Mouse (Mus musculus): Measurements from ENCODE around the gene Olfr785. TPM values are rescaled to one million over a fixed set of nuclear protein-coding genes. Genes with fewer than 3 reads are reported as not detected.
"Not testable (repeated sequence)": the region's sequence is repeated elsewhere in the genome, so short reads cannot be mapped to it uniquely, and the experiment has no call there.

Olfr785 gene
- not detected in 2 replicates for polyA plus RNA-seq (2014; fragmentation: Nextera tagmentation; extraction: Ambion mirVana)

GRCm38 (mm10) chr10:129405126-129405525 is at the start of gene Olfr785:
Gene Olfr785 (plus strand): TSS chr10:129405426.
- WGBS: 79% methylated on average over 2 of the region's 2 CpGs
- Histone ChIP-seq H3K9me3 (ENCODE audit: control insufficient read depth, low read length) (no peaks in the 10 kb centered on the region), H3K4me3 (replicated peaks; ENCODE audit: low read depth, low read length) (no peak within 1 kb of the TSS), H3K27ac (replicated peaks; ENCODE audit: low read depth, low read length) (no peak within 1 kb of the TSS), H3K27me3 (ENCODE audit: control insufficient read depth, insufficient read depth, low read length) (no peaks in the 10 kb centered on the region), H3K4me2 (ENCODE audit: low read length) (no peak within 1 kb of the TSS), H3K4me1 (ENCODE audit: control insufficient read depth, insufficient read depth, low read length) (no peaks in the 10 kb centered on the region), H3K36me3 (ENCODE audit: control insufficient read depth, insufficient read depth, low read length) (no peaks in the 10 kb centered on the region), H3K9ac (replicated peaks; ENCODE audit: low read length) (no peak within 1 kb of the TSS)
- ATAC-seq (ENCODE audit: low FRiP score, low TSS enrichment) (no peak), DNase-seq (no peak)

GRCm38 (mm10) chr10:129356496-129356895 is 48.7 kb upstream of the Olfr785 start:
- ATAC-seq (ENCODE audit: low FRiP score, low TSS enrichment); H3K4me2 ChIP-seq (ENCODE audit: low read length); H3K27me3 ChIP-seq (ENCODE audit: control insufficient read depth, insufficient read depth, low read length); H3K9me3 ChIP-seq (ENCODE audit: control insufficient read depth, low read length); H3K4me3 ChIP-seq (replicated peaks; ENCODE audit: low read depth, low read length); H3K36me3 ChIP-seq (ENCODE audit: control insufficient read depth, insufficient read depth, low read length); H3K27ac ChIP-seq (replicated peaks; ENCODE audit: low read depth, low read length); DNase-seq; H3K4me1 ChIP-seq (ENCODE audit: control insufficient read depth, insufficient read depth, low read length); H3K9ac ChIP-seq (replicated peaks; ENCODE audit: low read length): not testable (repeated sequence)
- 80% methylated on average over 4 of the region's 4 CpGs for WGBS

GRCm38 (mm10) chr10:129357307-129357706 is 47.9 kb upstream of the Olfr785 start:
- DNase-seq (no peak), ATAC-seq (ENCODE audit: low FRiP score, low TSS enrichment) (no peak)
- no peak overlapping the region for H3K9ac ChIP-seq (replicated peaks; ENCODE audit: low read length)
- 82% methylated on average over 5 of the region's 5 CpGs for WGBS
- H3K27ac ChIP-seq (replicated peaks; ENCODE audit: low read depth, low read length): no peak overlapping the region
- H3K27me3 ChIP-seq (ENCODE audit: control insufficient read depth, insufficient read depth, low read length): no peaks in the 10 kb centered on the region
- no peak overlapping the region for H3K4me3 ChIP-seq (replicated peaks; ENCODE audit: low read depth, low read length)
- no peaks in the 10 kb centered on the region for H3K4me1 ChIP-seq (ENCODE audit: control insufficient read depth, insufficient read depth, low read length)
- H3K9me3 ChIP-seq (ENCODE audit: control insufficient read depth, low read length): no peaks in the 10 kb centered on the region
- H3K36me3 ChIP-seq (ENCODE audit: control insufficient read depth, insufficient read depth, low read length): no peaks in the 10 kb centered on the region
- no peak overlapping the region for H3K4me2 ChIP-seq (ENCODE audit: low read length)

- H3K36me3 ChIP-seq (ENCODE audit: control insufficient read depth, insufficient read depth, low read length); H3K4me1 ChIP-seq (ENCODE audit: control insufficient read depth, insufficient read depth, low read length); H3K9ac ChIP-seq (replicated peaks; ENCODE audit: low read length); ATAC-seq (ENCODE audit: low FRiP score, low TSS enrichment); DNase-seq; H3K4me3 ChIP-seq (replicated peaks; ENCODE audit: low read depth, low read length); H3K27me3 ChIP-seq (ENCODE audit: control insufficient read depth, insufficient read depth, low read length); H3K27ac ChIP-seq (replicated peaks; ENCODE audit: low read depth, low read length); H3K4me2 ChIP-seq (ENCODE audit: low read length); H3K9me3 ChIP-seq (ENCODE audit: control insufficient read depth, low read length): not testable (repeated sequence)
- 88% methylated on average over 5 of the region's 5 CpGs for WGBS
Observed at GRCm38 (mm10) chr10:129374051-129374450, 31.2 kb upstream of the Olfr785 start.

- no peaks in the 10 kb centered on the region for H3K4me1 ChIP-seq (ENCODE audit: control insufficient read depth, insufficient read depth, low read length)
- DNase-seq: no peak
- H3K9me3 ChIP-seq (ENCODE audit: control insufficient read depth, low read length): no peaks in the 10 kb centered on the region
- H3K4me3 ChIP-seq (replicated peaks; ENCODE audit: low read depth, low read length): no peak within 1 kb of the TSS
- no peak within 1 kb of the TSS for H3K4me2 ChIP-seq (ENCODE audit: low read length)
- H3K9ac ChIP-seq (replicated peaks; ENCODE audit: low read length): no peak within 1 kb of the TSS
- no peaks in the 10 kb centered on the region for H3K36me3 ChIP-seq (ENCODE audit: control insufficient read depth, insufficient read depth, low read length)
- no peak within 1 kb of the TSS for H3K27ac ChIP-seq (replicated peaks; ENCODE audit: low read depth, low read length)
- ATAC-seq (ENCODE audit: low FRiP score, low TSS enrichment): no peak
- H3K27me3 ChIP-seq (ENCODE audit: control insufficient read depth, insufficient read depth, low read length): no peaks in the 10 kb centered on the region
Observed at GRCm38 (mm10) chr10:129383783-129384182, 21.4 kb upstream of the Olfr785 start, which contains the start of gene Olfr784. Gene Olfr784 (plus strand): TSS chr10:129384083.

- Histone ChIP-seq H3K36me3 (ENCODE audit: control insufficient read depth, insufficient read depth, low read length) (no peaks in the 10 kb centered on the region), H3K27ac (replicated peaks; ENCODE audit: low read depth, low read length) (no peak overlapping the region), H3K4me1 (ENCODE audit: control insufficient read depth, insufficient read depth, low read length) (no peaks in the 10 kb centered on the region), H3K9ac (replicated peaks; ENCODE audit: low read length) (no peak overlapping the region), H3K9me3 (ENCODE audit: control insufficient read depth, low read length) (no peaks in the 10 kb centered on the region), H3K27me3 (ENCODE audit: control insufficient read depth, insufficient read depth, low read length) (no peaks in the 10 kb centered on the region), H3K4me3 (replicated peaks; ENCODE audit: low read depth, low read length) (no peak overlapping the region), H3K4me2 (ENCODE audit: low read length) (no peak overlapping the region)
- no peak for DNase-seq
- 44% methylated on average over 5 of the region's 5 CpGs for WGBS
- ATAC-seq (ENCODE audit: low FRiP score, low TSS enrichment): no peak
Observed at GRCm38 (mm10) chr10:129400892-129401291, 4.3 kb upstream of the Olfr785 start.

- no peak for DNase-seq
- H3K27me3 ChIP-seq (ENCODE audit: control insufficient read depth, insufficient read depth, low read length): no peaks in the 10 kb centered on the region
- H3K36me3 ChIP-seq (ENCODE audit: control insufficient read depth, insufficient read depth, low read length): no peaks in the 10 kb centered on the region
- no peak within 1 kb of the TSS for H3K27ac ChIP-seq (replicated peaks; ENCODE audit: low read depth, low read length)
- no peak within 1 kb of the TSS for H3K9ac ChIP-seq (replicated peaks; ENCODE audit: low read length)
- no peak for ATAC-seq (ENCODE audit: low FRiP score, low TSS enrichment)
- H3K4me2 ChIP-seq (ENCODE audit: low read length): no peak within 1 kb of the TSS
- no peaks in the 10 kb centered on the region for H3K4me1 ChIP-seq (ENCODE audit: control insufficient read depth, insufficient read depth, low read length)
- no peak within 1 kb of the TSS for H3K4me3 ChIP-seq (replicated peaks; ENCODE audit: low read depth, low read length)
- 0 out of 2 replicates have a peak, but pooled peaks cover 2% of the 10 kb centered on the region for H3K9me3 ChIP-seq (ENCODE audit: control insufficient read depth, low read length)
Observed at GRCm38 (mm10) chr10:129427006-129427405, 21.8 kb downstream of the Olfr785 start, which contains the start of gene Olfr786. Gene Olfr786 (plus strand): TSS chr10:129427306.

Other genes starting within 250 kb of the Olfr785 start
- gene Olfr771, start 240.7 kb upstream of the Olfr785 start, polyA plus RNA-seq (2014; fragmentation: Nextera tagmentation; extraction: Ambion mirVana): not detected in 2 replicates
- gene Olfr772, start 227.5 kb upstream of the Olfr785 start, polyA plus RNA-seq (2014; fragmentation: Nextera tagmentation; extraction: Ambion mirVana): not detected in 2 replicates
- gene Olfr773, start 218.0 kb upstream of the Olfr785 start, polyA plus RNA-seq (2014; fragmentation: Nextera tagmentation; extraction: Ambion mirVana): not detected in 2 replicates
- not detected in 2 replicates for gene Olfr774, start 169.2 kb upstream of the Olfr785 start, polyA plus RNA-seq (2014; fragmentation: Nextera tagmentation; extraction: Ambion mirVana)
- gene Olfr775, start 157.0 kb upstream of the Olfr785 start, polyA plus RNA-seq (2014; fragmentation: Nextera tagmentation; extraction: Ambion mirVana): not detected in 2 replicates
- gene Olfr776, start 146.3 kb upstream of the Olfr785 start, polyA plus RNA-seq (2014; fragmentation: Nextera tagmentation; extraction: Ambion mirVana): not detected in 2 replicates
- not detected in 2 replicates for gene Olfr777, start 133.9 kb upstream of the Olfr785 start, polyA plus RNA-seq (2014; fragmentation: Nextera tagmentation; extraction: Ambion mirVana)
- not detected in 2 replicates for gene Olfr780, start 87.3 kb upstream of the Olfr785 start, polyA plus RNA-seq (2014; fragmentation: Nextera tagmentation; extraction: Ambion mirVana)
- not detected in 2 replicates for gene Olfr781, start 76.6 kb upstream of the Olfr785 start, polyA plus RNA-seq (2014; fragmentation: Nextera tagmentation; extraction: Ambion mirVana)
- not detected in 2 replicates for gene Olfr782, start 56.6 kb upstream of the Olfr785 start, polyA plus RNA-seq (2014; fragmentation: Nextera tagmentation; extraction: Ambion mirVana)
- 0.13 and 0.14 TPM in 2 replicates for gene Olfr784, start 21.3 kb upstream of the Olfr785 start, polyA plus RNA-seq (2014; fragmentation: Nextera tagmentation; extraction: Ambion mirVana)
- not detected in 2 replicates for gene Olfr786, start 21.9 kb downstream of the Olfr785 start, polyA plus RNA-seq (2014; fragmentation: Nextera tagmentation; extraction: Ambion mirVana)
- gene Olfr787, start 56.4 kb downstream of the Olfr785 start, polyA plus RNA-seq (2014; fragmentation: Nextera tagmentation; extraction: Ambion mirVana): not detected in 2 replicates
- gene Olfr788, start 65.6 kb downstream of the Olfr785 start, polyA plus RNA-seq (2014; fragmentation: Nextera tagmentation; extraction: Ambion mirVana): not detected in 2 replicates
- gene Olfr789, start 79.3 kb downstream of the Olfr785 start, polyA plus RNA-seq (2014; fragmentation: Nextera tagmentation; extraction: Ambion mirVana): not detected in 2 replicates
- gene Olfr790, start 93.1 kb downstream of the Olfr785 start, polyA plus RNA-seq (2014; fragmentation: Nextera tagmentation; extraction: Ambion mirVana): not detected in 2 replicates
- not detected in 2 replicates for gene Olfr791, start 116.4 kb downstream of the Olfr785 start, polyA plus RNA-seq (2014; fragmentation: Nextera tagmentation; extraction: Ambion mirVana)
- gene Olfr792, start 133.7 kb downstream of the Olfr785 start, polyA plus RNA-seq (2014; fragmentation: Nextera tagmentation; extraction: Ambion mirVana): not detected in 2 replicates
- not detected in 2 replicates for gene Olfr794, start 162.2 kb downstream of the Olfr785 start, polyA plus RNA-seq (2014; fragmentation: Nextera tagmentation; extraction: Ambion mirVana)
- gene Olfr796, start 207.1 kb downstream of the Olfr785 start, polyA plus RNA-seq (2014; fragmentation: Nextera tagmentation; extraction: Ambion mirVana): not detected in 2 replicates
- not detected in 2 replicates for gene Olfr798, start 222.5 kb downstream of the Olfr785 start, polyA plus RNA-seq (2014; fragmentation: Nextera tagmentation; extraction: Ambion mirVana)
- gene Olfr799, start 232.1 kb downstream of the Olfr785 start, polyA plus RNA-seq (2014; fragmentation: Nextera tagmentation; extraction: Ambion mirVana): not detected in 2 replicates

Measured in midbrain, embryonic 14.5 days (tissue).